Mouse (Mus musculus): ENCODE results near the gene Camta1. TPM values are rescaled to one million over a fixed set of nuclear protein-coding genes. Genes with fewer than 3 reads are reported as not detected.

Camta1 gene
- total RNA-seq, 1 experiment, result 9.3 TPM

- TF ChIP-seq ZC3H11A (IDR thresholded peaks at IDR 0.05; ENCODE audit: borderline replicate concordance, low read depth, low read length), result peak; percentile 30; the same call in 1 of the 2 replicates
- TF ChIP-seq CHD2 (IDR thresholded peaks at IDR 0.05; ENCODE audit: low read depth, low read length), result no peak
- TF ChIP-seq MAFK (IDR thresholded peaks at IDR 0.05; ENCODE audit: insufficient read depth, low read depth, low read length), result no peak
- no peak for TF ChIP-seq HCFC1 (IDR thresholded peaks at IDR 0.05; ENCODE audit: borderline replicate concordance, insufficient read depth, low read length)
- TF ChIP-seq ZNF384 (IDR thresholded peaks at IDR 0.05; ENCODE audit: low read depth, low read length), result no peak
- Histone ChIP-seq H3K9ac (ENCODE audit: insufficient read depth, low read depth, low read length, poor library complexity, severe bottlenecking) (no peak overlapping the region), H3K9me3 (ENCODE audit: control insufficient read depth, insufficient read depth, low read depth, low read length) (no peaks in the 10 kb centered on the region), H3K4me1 (ENCODE audit: control insufficient read depth in 2 of 2, insufficient read depth in 2 of 2, low read length in 2 of 2, poor library complexity in 1 of 2) (peaks cover 0 to 4% of the 10 kb centered on the region in 2 experiments; a peak in 2 of 4 replicates), H3K27ac (ENCODE audit: insufficient read depth, low read depth, low read length, poor library complexity, severe bottlenecking) (no peak overlapping the region), H3K36me3 (ENCODE audit: control insufficient read depth, insufficient read depth, low read length, poor library complexity, severe bottlenecking) (no peaks in the 10 kb centered on the region), H3K4me3 (ENCODE audit: insufficient read depth in 1 of 2, low read depth in 1 of 2, low read length in 2 of 2, poor library complexity in 1 of 2, severe bottlenecking in 1 of 2) (no peak overlapping the region)
- in situ Hi-C loops (cut with MboI; ENCODE audit: low sequenced_read_pairs in 2 of 2, unreplicated experiment in 2 of 2), result loop anchor here in 1 of 2 experiments (10.0 kb wide), 1 partner anchor 178 kb away; no protein-coding TSS in a partner anchor
- DNase-seq (ENCODE audit: low read depth, low spot score), result peak; percentile 72
These were observed 895.1 kb downstream of the Camta1 start for GRCm38 (mm10) chr4:150966556-150966955.

- TF ChIP-seq ZC3H11A (IDR thresholded peaks at IDR 0.05; ENCODE audit: borderline replicate concordance, low read depth, low read length) (no peak), MAFK (IDR thresholded peaks at IDR 0.05; ENCODE audit: insufficient read depth, low read depth, low read length) (no peak), ZNF384 (IDR thresholded peaks at IDR 0.05; ENCODE audit: low read depth, low read length) (no peak), HCFC1 (IDR thresholded peaks at IDR 0.05; ENCODE audit: borderline replicate concordance, insufficient read depth, low read length) (no peak), CHD2 (IDR thresholded peaks at IDR 0.05; ENCODE audit: low read depth, low read length) (no peak)
- no peaks in the 10 kb centered on the region for H3K36me3 ChIP-seq (ENCODE audit: control insufficient read depth, insufficient read depth, low read length, poor library complexity, severe bottlenecking)
- H3K4me1 ChIP-seq (ENCODE audit: control insufficient read depth in 2 of 2, insufficient read depth in 2 of 2, low read length in 2 of 2, poor library complexity in 1 of 2), result peaks cover 0 to 4% of the 10 kb centered on the region in 2 experiments; a peak in 2 of 4 replicates
- peak; percentile 26 for DNase-seq (ENCODE audit: low read depth, low spot score)
- no peaks in the 10 kb centered on the region for H3K9me3 ChIP-seq (ENCODE audit: control insufficient read depth, insufficient read depth, low read depth, low read length)
- in situ Hi-C loops (cut with MboI; ENCODE audit: low sequenced_read_pairs in 2 of 2, unreplicated experiment in 2 of 2), result loop anchor here in 1 of 2 experiments (10.0 kb wide), 1 partner anchor 179 kb away; no protein-coding TSS in a partner anchor
- no peak overlapping the region for H3K9ac ChIP-seq (ENCODE audit: insufficient read depth, low read depth, low read length, poor library complexity, severe bottlenecking)
- no peak overlapping the region for H3K4me3 ChIP-seq (ENCODE audit: insufficient read depth in 1 of 2, low read depth in 1 of 2, low read length in 2 of 2, poor library complexity in 1 of 2, severe bottlenecking in 1 of 2)
- no peak overlapping the region for H3K27ac ChIP-seq (ENCODE audit: insufficient read depth, low read depth, low read length, poor library complexity, severe bottlenecking)
These were observed 896.1 kb downstream of the Camta1 start for GRCm38 (mm10) chr4:150965555-150965951.

- peak; percentile 91 for DNase-seq (ENCODE audit: low read depth, low spot score)
- Histone ChIP-seq H3K9ac (ENCODE audit: insufficient read depth, low read depth, low read length, poor library complexity, severe bottlenecking) (peak overlapping the region; percentile 38; the same call in 1 of the 2 replicates), H3K4me1 (ENCODE audit: control insufficient read depth in 2 of 2, insufficient read depth in 2 of 2, low read length in 2 of 2, poor library complexity in 1 of 2) (peaks cover 0 to 4% of the 10 kb centered on the region in 2 experiments; a peak in 2 of 4 replicates), H3K36me3 (ENCODE audit: control insufficient read depth, insufficient read depth, low read length, poor library complexity, severe bottlenecking) (no peaks in the 10 kb centered on the region), H3K9me3 (ENCODE audit: control insufficient read depth, insufficient read depth, low read depth, low read length) (no peaks in the 10 kb centered on the region), H3K4me3 (ENCODE audit: insufficient read depth in 1 of 2, low read depth in 1 of 2, low read length in 2 of 2, poor library complexity in 1 of 2, severe bottlenecking in 1 of 2) (peak overlapping the region; percentile 47 to 50), H3K27ac (ENCODE audit: insufficient read depth, low read depth, low read length, poor library complexity, severe bottlenecking) (no peak overlapping the region)
- in situ Hi-C loops (cut with MboI; ENCODE audit: low sequenced_read_pairs in 2 of 2, unreplicated experiment in 2 of 2), result loop anchor here in 1 of 2 experiments (10.0 kb wide), 1 partner anchor 180 kb away; no protein-coding TSS in a partner anchor
- no peak for TF ChIP-seq ZNF384 (IDR thresholded peaks at IDR 0.05; ENCODE audit: low read depth, low read length)
- peak; percentile 36; the same call in 1 of the 2 replicates for TF ChIP-seq ZC3H11A (IDR thresholded peaks at IDR 0.05; ENCODE audit: borderline replicate concordance, low read depth, low read length)
These were observed 896.8 kb downstream of the Camta1 start for GRCm38 (mm10) chr4:150964635-150965554.

GRCm38 (mm10) chr4:150963711-150964110 is 898.0 kb downstream of the Camta1 start:
- H3K36me3 ChIP-seq (ENCODE audit: control insufficient read depth, insufficient read depth, low read length, poor library complexity, severe bottlenecking), result no peaks in the 10 kb centered on the region
- TF ChIP-seq ZNF384 (IDR thresholded peaks at IDR 0.05; ENCODE audit: low read depth, low read length) (no peak), CHD2 (IDR thresholded peaks at IDR 0.05; ENCODE audit: low read depth, low read length) (no peak), MAFK (IDR thresholded peaks at IDR 0.05; ENCODE audit: insufficient read depth, low read depth, low read length) (no peak), ZC3H11A (IDR thresholded peaks at IDR 0.05; ENCODE audit: borderline replicate concordance, low read depth, low read length) (no peak), HCFC1 (IDR thresholded peaks at IDR 0.05; ENCODE audit: borderline replicate concordance, insufficient read depth, low read length) (no peak)
- no peak for DNase-seq (ENCODE audit: low read depth, low spot score)

More at GRCm38 (mm10) chr4:150963711-150964110, 898.0 kb downstream of the Camta1 start:
- in situ Hi-C loops (cut with MboI; ENCODE audit: low sequenced_read_pairs in 2 of 2, unreplicated experiment in 2 of 2), result loop anchor here in 1 of 2 experiments (10.0 kb wide), 1 partner anchor 181 kb away; no protein-coding TSS in a partner anchor
- H3K27ac ChIP-seq (ENCODE audit: insufficient read depth, low read depth, low read length, poor library complexity, severe bottlenecking), result no peak overlapping the region
- H3K9me3 ChIP-seq (ENCODE audit: control insufficient read depth, insufficient read depth, low read depth, low read length), result no peaks in the 10 kb centered on the region
- H3K4me3 ChIP-seq (ENCODE audit: insufficient read depth in 1 of 2, low read depth in 1 of 2, low read length in 2 of 2, poor library complexity in 1 of 2, severe bottlenecking in 1 of 2), result no peak overlapping the region
- peaks cover 0 to 4% of the 10 kb centered on the region in 2 experiments; a peak in 2 of 4 replicates for H3K4me1 ChIP-seq (ENCODE audit: control insufficient read depth in 2 of 2, insufficient read depth in 2 of 2, low read length in 2 of 2, poor library complexity in 1 of 2)
- H3K9ac ChIP-seq (ENCODE audit: insufficient read depth, low read depth, low read length, poor library complexity, severe bottlenecking), result no peak overlapping the region

Measured in ES-E14 (cell line).